In genomic region chr17:35121871-35122303, GRCm38 (mm10) we compare ENCODE assay signal across 8 mouse cellular contexts. TPM values are rescaled to one million over a fixed set of nuclear protein-coding genes. Genes with fewer than 3 reads are reported as not detected.
A peak's percentile ranks its signal among the peaks of the same experiment; 100 is the strongest.
DNase-seq lines count a peak whose midpoint lies in the region; ATAC-seq and TF ChIP-seq lines count a peak whose summit lies in the region.

Gene Csnk2b (minus strand): TSS chr17:35122053.

- DNase-seq in CD4-positive helper T cell, adult 2 months (ENCODE audit: low read depth, low spot score), result peak; percentile 77
- DNase-seq in adrenal gland, postnatal 25 days, result peak; percentile 41
- DNase-seq in heart, adult 2 months, result peak; percentile 31 to 50
- DNase-seq in kidney, adult 18-20 months, result peak; percentile 61
- peak; percentile 68 for DNase-seq in left cerebral cortex, postnatal 4 days
- peak; percentile 68 for DNase-seq in midbrain, embryonic 10.5 days (ENCODE audit: low spot score)

- H3K27me3 ChIP-seq in embryonic facial prominence, embryonic 15.5 days, result no peaks in the 10 kb centered on the region
- H3K27me3 ChIP-seq in heart, adult 2 months (ENCODE audit: control insufficient read depth, insufficient read depth, low read length), result no peaks in the 10 kb centered on the region
- no peaks in the 10 kb centered on the region for H3K27me3 ChIP-seq in midbrain, embryonic 10.5 days (ENCODE audit: low read depth, poor library complexity, severe bottlenecking)
- no peaks in the 10 kb centered on the region for H3K27me3 ChIP-seq in stomach, embryonic 14.5 days (ENCODE audit: control insufficient read depth, insufficient read depth, low read length)

- no peak for ATAC-seq in embryonic facial prominence, embryonic 15.5 days (ENCODE audit: insufficient number of reproducible peaks, low FRiP score, low TSS enrichment, low read depth)
- ATAC-seq in stomach, embryonic 14.5 days (ENCODE audit: insufficient number of reproducible peaks, insufficient read depth, low FRiP score, low read depth), result no peak

- H3K9me3 ChIP-seq in embryonic facial prominence, embryonic 15.5 days (replicated peaks), result no peaks in the 10 kb centered on the region
- H3K9me3 ChIP-seq in midbrain, embryonic 10.5 days (replicated peaks), result no peaks in the 10 kb centered on the region
- no peaks in the 10 kb centered on the region for H3K9me3 ChIP-seq in stomach, embryonic 14.5 days (ENCODE audit: control insufficient read depth, low read depth, low read length)

- peak within 1 kb of the TSS; percentile 95 for H3K9ac ChIP-seq in embryonic facial prominence, embryonic 15.5 days
- peak within 1 kb of the TSS; percentile 88 for H3K9ac ChIP-seq in heart, adult 2 months (ENCODE audit: low read depth, low read length)
- H3K9ac ChIP-seq in stomach, embryonic 14.5 days (replicated peaks; ENCODE audit: low read depth, low read length), result peak within 1 kb of the TSS; percentile 71

- peak within 1 kb of the TSS; percentile 96 for H3K4me3 ChIP-seq in embryonic facial prominence, embryonic 15.5 days (replicated peaks)
- H3K4me3 ChIP-seq in heart, adult 2 months, result peak within 1 kb of the TSS; percentile 100
- H3K4me3 ChIP-seq in midbrain, embryonic 10.5 days, result peak within 1 kb of the TSS; percentile 94
- peak within 1 kb of the TSS; percentile 69 for H3K4me3 ChIP-seq in stomach, embryonic 14.5 days (ENCODE audit: low read depth, low read length)

- peaks cover 37% of the 10 kb centered on the region for H3K4me1 ChIP-seq in embryonic facial prominence, embryonic 15.5 days
- peaks cover 8% of the 10 kb centered on the region for H3K4me1 ChIP-seq in heart, adult 2 months (ENCODE audit: control insufficient read depth, insufficient read depth, low read length)
- peaks cover 42% of the 10 kb centered on the region for H3K4me1 ChIP-seq in midbrain, embryonic 10.5 days
- peaks cover 13% of the 10 kb centered on the region for H3K4me1 ChIP-seq in stomach, embryonic 14.5 days (ENCODE audit: control insufficient read depth, insufficient read depth, low read length)

- WGBS in embryonic facial prominence, embryonic 15.5 days, result under 1% methylated on average over 19 of the region's 19 CpGs
- under 1% methylated on average over 19 of the region's 19 CpGs for WGBS in heart, adult 2 months
- under 1% methylated on average over 19 of the region's 19 CpGs for WGBS in midbrain, embryonic 10.5 days
- under 1% methylated on average over 19 of the region's 19 CpGs for WGBS in stomach, embryonic 14.5 days

- H3K27ac ChIP-seq in embryonic facial prominence, embryonic 15.5 days (replicated peaks), result peak within 1 kb of the TSS; percentile 84
- peak within 1 kb of the TSS; percentile 91 for H3K27ac ChIP-seq in heart, adult 2 months
- peak within 1 kb of the TSS; percentile 92 for H3K27ac ChIP-seq in midbrain, embryonic 10.5 days (replicated peaks)
- H3K27ac ChIP-seq in stomach, embryonic 14.5 days (ENCODE audit: low read length), result peak within 1 kb of the TSS; percentile 83

- TF ChIP-seq POLR2A in heart, adult 2 months (IDR thresholded peaks at IDR 0.05; ENCODE audit: insufficient read depth, low read depth, low read length), result no peak

- peaks cover 29% of the 10 kb centered on the region for H3K36me3 ChIP-seq in embryonic facial prominence, embryonic 15.5 days
- peaks cover 6% of the 10 kb centered on the region for H3K36me3 ChIP-seq in heart, adult 2 months (ENCODE audit: control insufficient read depth, insufficient read depth, low read length)
- peaks cover 53% of the 10 kb centered on the region for H3K36me3 ChIP-seq in midbrain, embryonic 10.5 days
- H3K36me3 ChIP-seq in stomach, embryonic 14.5 days (ENCODE audit: control insufficient read depth, insufficient read depth, low read length), result peaks cover 30% of the 10 kb centered on the region

- H3K79me2 ChIP-seq in heart, adult 2 months (replicated peaks; ENCODE audit: control insufficient read depth, insufficient read depth, low read length), result peaks cover 5% of the 10 kb centered on the region; the same call in 1 of the 2 replicates

- peak; percentile 40 for TF ChIP-seq CTCF in heart, adult 2 months (IDR thresholded peaks at IDR 0.05)

- H3K4me2 ChIP-seq in embryonic facial prominence, embryonic 15.5 days (replicated peaks), result peak within 1 kb of the TSS; percentile 89
- peak within 1 kb of the TSS; percentile 84 for H3K4me2 ChIP-seq in stomach, embryonic 14.5 days (replicated peaks; ENCODE audit: low read depth, low read length)

- TF ChIP-seq EP300 in heart, adult 2 months (IDR thresholded peaks at IDR 0.05; ENCODE audit: insufficient read depth, low read depth, low read length), result no peak

- intact Hi-C loops in heart, adult 2 months (cut with DNase I), result loop anchor here (2.0 to 5.0 kb wide), 3 partner anchors 13 to 115 kb away; partner anchors contain the start of genes Bag6 and Nfkbil1
- intact Hi-C loops in left cerebral cortex, postnatal 4 days (cut with DNase I), result no loop called here

RNA-seq across cellular contexts. Expression of gene Csnk2b, which starts in this region (rescaled TPM):
- total RNA-seq in adrenal gland, postnatal 25 days (2021), result 201 and 272 TPM in 2 replicates
- polyA plus RNA-seq in embryonic facial prominence, embryonic 15.5 days (2015; fragmentation: Nextera tagmentation; extraction: Ambion mirVana), result 278 and 279 TPM in 2 replicates
- 100 to 1,000 TPM; 149 to 170 TPM for total RNA-seq in heart, adult 2 months (2021)
- polyA plus RNA-seq in heart, adult 2 months (2012; rRNA removed), result 297 and 301 TPM in 2 replicates
- 100 to 1,000 TPM; 210 to 214 TPM for total RNA-seq in left cerebral cortex, postnatal 4 days (2021)
- 299 and 306 TPM in 2 replicates for polyA plus RNA-seq in midbrain, embryonic 10.5 days (2016; fragmentation: Nextera tagmentation; extraction: Ambion mirVana)
- 269 and 270 TPM in 2 replicates for polyA plus RNA-seq in stomach, embryonic 14.5 days (2014; fragmentation: Nextera tagmentation; extraction: Ambion mirVana)
